Mouse (Mus musculus) brain, embryonic 14.5 days (tissue): ENCODE data around the gene C77080.

Experiments used
- CTCF ChIP-seq: fragments of 200-500 bp; IDR thresholded peaks from 2 replicates; pipeline ENCODE4 v1.5.1; 2012; ENCODE audit warnings: inconsistent platforms, mild to moderate bottlenecking, moderate library complexity, borderline replicate concordance; ENCODE audit not compliant: insufficient read depth, insufficient read length; ENCODE audit errors: extremely low read depth
- POLR2A ChIP-seq: fragments of 200-500 bp; IDR thresholded peaks from 2 replicates; pipeline ENCODE4 v1.6.1; 2012; ENCODE audit warnings: mild to moderate bottlenecking, inconsistent platforms, borderline replicate concordance; ENCODE audit not compliant: poor library complexity, insufficient read depth, insufficient read length, severe bottlenecking; ENCODE audit errors: extremely low read depth

GRCm38 (mm10) chr4:129296066-129296465 lies 34.9 kb upstream of the C77080 start:
- TF ChIP-seq CTCF (no peak), POLR2A (no peak)
